Mouse (Mus musculus) induced T-regulatory cell, adult 2 months (primary cell): Measurements from ENCODE around the gene Capn2.

ENCODE experiments used
- DNase-seq: peaks from one replicate; pipeline ENCODE4 v3.0.0-alpha.2; 2012; ENCODE audit warnings: low read depth

Capn2 gene

DNA sequence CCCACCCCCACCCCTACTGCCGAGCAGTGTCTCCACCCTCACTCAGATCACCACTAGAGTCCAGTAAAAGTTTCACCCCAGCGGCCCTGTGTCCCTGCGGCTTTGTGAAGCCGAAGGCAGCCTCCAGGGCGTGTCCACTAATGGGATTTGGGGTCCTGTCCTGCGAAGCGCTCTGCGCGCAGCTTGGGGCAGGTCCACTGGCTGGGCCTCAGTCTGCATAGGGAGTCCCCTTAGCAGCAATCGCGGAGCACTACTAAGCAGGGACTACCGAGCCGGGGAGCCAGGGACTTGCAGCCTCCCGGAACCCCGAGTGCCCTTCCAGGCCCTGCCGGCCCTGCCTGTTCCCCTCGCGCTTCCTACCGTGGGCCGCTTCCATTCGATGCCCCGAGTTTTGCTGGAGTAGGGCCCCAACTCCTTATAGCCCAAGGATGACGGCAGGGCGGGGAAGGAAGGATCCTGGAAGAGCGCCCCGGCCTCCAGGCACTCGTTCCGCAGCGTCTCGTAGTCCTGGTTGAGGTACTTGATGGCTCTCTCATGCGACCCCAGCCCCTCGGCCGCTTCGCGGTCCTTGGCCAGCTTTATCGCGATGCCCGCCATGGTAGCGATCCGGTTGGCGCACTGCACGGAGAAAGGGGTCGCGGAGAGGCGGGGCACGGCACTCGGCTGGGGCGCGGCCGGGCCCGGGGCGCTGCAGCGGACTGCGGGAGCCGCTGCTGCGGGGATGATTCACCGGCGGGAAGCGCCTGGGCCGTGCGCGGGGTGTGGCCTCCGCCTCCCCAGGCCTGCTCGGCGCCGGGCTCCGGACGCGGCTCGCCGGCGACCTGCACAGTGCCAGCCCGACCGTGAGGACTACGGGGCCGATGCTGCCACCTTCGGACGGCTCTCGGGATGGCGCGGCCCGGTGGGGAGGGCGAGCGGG, at the start of gene Capn2:
TSS of gene Capn2 (minus strand) at position 851 of the 919 bp plus-strand sequence.
- peak; percentile 61 for DNase-seq

DNA sequence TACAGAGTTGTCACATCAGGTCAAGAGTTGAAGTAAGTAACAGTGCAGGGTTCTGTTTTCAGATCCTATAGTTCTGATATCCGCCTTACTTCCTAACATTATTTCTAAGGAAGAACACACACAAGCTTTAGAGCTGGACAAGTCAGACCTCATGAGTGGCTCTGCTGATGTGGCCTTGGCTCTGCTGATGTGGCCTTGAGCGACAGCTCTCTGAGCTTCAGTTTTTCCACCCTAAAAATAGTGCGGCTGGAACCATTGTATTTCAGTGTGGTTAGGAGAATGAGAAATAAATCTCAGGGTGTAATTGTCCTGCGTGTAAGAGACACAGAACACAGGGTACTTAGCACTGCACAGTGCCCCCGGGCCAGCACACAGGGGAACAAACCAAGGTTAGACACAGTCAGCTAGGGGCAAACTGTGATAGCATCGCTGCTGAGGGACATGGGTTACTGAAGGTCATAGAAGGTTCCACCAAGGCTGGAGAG, 48.0 kb upstream of the Capn2 start:
- no peak for DNase-seq

DNA sequence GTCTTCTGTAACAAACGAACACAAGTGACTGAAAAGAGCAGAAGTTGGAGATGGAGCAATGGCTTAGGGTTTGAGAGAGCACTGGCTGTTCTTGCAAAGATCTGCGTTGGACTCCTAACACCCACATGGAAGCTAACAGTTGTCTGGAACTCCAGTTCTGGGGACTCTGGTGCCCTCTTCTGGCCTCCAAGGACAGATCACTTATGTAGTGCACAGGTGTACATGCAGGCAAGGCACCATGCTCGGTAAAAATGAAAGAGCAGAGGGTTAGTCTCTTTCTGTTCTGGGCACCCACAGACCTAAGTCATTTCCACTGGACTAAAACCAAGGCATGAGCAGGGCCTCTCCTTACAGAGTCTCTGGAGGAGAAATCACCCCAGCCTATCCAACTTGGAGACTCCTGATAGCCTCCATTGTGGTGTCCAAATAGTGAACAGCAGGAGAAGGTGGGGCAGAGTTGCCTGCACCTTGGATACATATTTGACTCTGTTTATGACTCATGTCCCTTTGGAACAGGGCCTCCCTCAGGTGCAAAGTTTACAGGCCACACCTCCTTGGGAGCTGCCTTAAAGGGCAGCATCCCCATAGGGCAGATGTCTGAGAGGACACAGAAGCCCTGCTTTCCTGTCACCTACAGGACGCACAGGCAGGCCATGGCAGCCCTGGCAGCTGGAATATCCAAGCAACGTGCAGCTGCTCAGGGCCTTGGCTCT, 47.2 kb upstream of the Capn2 start, which contains the start of gene Capn8:
TSS of gene Capn8 (plus strand) at position 600 of the 713 bp plus-strand sequence.
- peak; percentile 58 for DNase-seq

DNA sequence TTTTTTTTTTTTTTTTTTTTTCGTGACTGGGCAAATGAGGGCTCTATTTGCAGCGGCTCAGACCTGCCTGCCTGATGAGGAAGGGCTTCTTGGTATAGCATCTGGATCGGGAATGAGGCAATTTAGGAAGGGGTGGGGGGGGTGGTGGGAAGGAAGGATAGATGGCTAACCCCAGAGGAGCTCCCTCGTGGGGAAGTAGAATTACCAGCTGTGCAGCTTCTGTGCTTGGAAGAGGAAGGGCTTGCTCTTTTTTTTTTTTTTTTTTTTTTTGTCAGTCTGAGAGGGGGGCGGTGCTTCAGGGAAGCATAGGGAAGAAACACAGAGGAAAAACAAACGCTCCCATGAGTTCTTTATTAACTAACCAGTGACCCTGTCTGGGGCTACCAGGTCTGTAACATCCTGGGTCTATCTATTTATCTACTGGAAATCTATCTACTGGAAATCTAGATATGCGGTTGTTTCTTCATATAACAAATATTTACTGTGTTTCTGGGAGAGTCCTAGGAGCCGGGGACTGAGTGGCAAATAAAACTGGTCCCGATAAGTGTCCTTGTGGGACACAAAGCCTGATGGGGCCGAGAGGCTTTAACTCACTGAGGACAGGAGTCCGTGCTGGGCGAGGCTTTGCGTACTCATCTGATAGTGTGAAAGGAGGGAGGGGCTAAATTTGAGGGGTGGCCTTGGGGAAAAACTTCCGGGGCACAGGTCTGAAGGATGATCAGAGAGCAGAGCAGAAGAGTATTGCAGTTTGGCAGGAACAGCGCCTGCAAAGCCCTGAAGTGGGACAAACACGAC, 45.4 kb upstream of the Capn2 start:
- no peak for DNase-seq

DNA sequence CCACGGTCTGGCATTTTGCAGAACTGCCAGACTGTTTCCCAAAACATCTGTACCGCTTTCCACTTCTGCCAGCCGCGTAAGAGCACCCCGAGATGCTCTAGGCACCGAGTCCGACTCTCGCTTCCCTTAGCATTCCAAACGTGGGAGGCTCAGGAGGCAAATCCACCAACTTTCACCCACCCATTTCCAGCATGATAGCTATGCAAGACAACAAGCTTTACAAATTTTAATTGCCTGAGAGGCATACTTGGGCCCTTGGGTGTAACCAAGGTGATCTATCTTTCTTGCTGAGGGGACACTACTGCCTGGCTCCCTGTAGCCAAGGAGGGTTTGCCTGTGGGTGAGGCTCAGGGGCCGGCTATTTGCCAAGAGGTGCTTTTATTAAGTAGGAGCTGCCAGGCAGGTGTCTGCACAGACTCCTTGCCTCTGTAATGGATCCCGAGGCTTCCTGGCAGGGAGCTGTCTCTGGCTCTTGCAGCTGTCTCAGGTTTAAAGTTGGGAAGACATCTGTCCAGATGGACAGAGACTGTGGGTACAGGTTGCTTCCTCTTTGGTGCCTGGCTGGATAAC, 44.6 kb upstream of the Capn2 start:
- DNase-seq: no peak

DNA sequence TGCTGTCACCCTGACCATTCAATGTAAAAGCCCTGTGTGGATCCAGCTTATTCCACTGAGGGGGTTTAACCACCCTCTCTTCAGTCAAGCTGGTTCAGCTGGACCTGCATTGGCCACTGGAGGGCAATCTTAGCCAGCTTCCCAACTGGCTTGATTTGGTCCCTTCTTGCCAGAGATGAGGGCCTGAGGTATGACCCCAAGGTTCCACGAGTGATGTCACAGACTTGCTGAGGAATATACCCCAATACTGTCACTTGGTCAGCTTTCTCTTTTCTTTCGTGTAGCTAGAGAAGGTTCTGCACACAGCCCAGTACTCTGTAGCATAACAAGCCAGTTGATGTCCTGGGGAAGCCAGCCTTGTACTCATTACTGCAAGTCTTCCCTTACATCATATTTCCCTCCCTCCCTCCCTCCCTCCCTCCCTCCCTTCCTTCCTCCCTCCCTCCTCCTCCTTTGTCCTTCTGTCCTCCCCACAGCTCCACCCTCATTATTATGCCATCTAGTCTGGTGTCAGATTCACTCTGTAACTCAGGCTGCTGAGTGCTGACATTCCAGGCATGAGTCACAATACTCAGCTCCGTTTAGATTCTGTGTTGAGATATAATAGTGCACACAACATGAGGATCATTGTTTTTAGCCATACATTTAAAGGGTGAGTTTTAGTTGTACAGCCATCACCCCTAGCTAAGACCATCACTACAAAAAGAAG, 43.1 kb upstream of the Capn2 start:
- no peak for DNase-seq

DNA sequence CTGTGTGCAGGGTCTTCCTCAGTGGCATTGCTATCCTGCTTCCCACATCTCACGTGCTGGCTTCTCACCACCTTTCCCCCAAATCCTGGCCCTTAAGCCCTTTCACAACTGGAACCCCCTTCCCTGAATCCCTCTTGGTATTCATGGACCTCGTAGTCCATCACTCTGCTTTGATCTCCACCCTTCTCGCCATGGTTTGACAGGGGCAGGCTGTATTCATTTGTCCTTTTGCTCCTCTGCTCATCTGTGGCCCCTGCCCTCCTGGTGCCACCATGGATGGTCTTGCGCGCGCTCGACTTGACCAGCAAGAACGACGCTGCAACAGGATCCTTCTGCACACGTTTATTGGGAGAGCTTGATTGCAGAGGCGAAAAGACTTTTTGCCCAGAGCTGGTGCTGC, 42.1 kb upstream of the Capn2 start:
- DNase-seq: no peak

DNA sequence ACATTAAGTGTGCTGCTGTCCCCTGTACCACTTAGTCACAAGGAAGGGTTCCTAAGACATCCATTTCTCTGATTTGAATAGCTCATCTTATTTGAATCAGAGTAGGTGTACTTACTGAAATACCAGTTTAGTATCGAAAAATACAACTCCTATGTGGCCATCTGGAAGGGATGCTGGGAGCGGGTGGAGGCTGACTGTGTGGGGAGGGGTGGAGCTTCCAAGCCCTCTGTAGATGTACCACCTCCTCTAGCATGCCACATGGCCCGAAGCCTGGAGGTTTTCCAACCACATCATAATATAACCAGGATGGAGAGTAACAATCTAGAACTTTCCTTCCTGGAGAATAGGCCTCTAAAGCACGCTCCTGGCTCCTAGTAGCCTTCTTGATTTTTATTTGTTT, 40.9 kb upstream of the Capn2 start:
- no peak for DNase-seq

DNA sequence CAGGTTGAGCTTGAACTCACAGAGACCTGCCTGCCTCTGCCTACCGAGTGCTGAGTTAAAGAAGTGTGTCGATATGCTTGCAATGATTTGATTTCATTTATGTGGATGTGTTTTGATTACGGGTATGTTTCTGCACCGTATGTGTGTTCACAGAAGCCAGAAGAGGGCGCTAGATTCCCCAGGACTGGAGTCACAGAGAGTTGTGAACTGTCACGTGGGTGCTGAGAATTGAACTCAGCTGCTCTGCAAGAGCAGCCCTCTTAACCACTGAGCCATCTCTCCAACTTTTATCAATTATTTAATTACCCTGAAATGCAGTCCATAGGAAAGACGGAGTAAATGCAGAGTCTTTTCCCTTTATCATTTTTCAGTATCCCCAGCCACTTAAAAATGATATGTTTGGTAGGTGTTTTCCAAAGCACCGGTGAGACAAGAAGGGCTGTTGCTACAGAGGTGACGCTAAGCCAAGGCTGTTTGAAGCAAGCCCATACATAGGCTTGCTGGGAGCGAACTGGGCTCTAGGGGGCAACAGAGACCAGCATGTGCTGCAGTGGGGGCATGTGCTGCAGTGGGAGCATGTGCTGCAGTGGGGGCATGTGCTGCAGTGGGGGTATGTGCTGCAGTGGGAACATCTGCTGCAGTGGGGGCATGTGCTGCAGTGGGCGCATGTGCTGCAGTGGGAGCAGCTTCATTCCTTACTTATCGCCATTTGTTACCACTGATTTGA, 36.4 kb upstream of the Capn2 start:
- DNase-seq: peak; percentile 40

DNA sequence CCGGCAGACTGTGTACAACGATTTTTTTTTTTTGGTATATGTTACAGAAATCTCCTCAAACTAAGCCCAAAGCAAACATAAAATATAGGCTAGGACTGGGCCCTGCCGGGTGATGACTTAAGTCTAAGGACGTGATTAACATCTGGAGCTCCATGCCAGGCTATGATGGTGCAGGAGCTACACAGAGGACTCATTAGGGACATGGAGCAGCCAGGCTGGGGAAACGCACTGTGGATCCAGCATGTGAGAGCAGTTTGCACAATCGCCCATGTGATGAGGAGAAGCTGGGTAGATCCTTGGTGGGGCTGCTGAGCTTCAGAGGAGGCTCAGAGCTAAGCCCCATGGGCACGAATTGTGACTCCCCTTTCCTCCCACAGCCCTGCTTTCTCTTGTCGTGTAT, 33.4 kb upstream of the Capn2 start:
- no peak for DNase-seq

DNA sequence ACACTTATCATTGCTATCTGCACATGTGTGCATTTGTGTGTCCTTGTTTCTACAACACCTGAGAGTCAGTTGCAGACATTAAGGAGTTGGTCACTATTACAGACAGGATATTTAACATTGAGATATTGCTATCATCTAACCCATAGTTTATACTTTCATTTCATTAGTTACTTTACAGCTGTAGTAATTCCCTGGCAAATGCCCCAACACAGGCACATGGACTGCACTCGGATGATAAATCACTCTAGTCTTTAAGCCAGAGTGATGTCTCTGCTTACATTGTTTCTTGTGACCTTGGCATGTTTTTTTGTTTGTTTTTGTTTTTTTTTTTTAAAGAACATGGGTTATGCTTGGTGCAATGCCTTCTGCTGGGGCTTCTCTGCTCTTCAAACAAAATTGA, 26.5 kb upstream of the Capn2 start:
- no peak for DNase-seq

DNA sequence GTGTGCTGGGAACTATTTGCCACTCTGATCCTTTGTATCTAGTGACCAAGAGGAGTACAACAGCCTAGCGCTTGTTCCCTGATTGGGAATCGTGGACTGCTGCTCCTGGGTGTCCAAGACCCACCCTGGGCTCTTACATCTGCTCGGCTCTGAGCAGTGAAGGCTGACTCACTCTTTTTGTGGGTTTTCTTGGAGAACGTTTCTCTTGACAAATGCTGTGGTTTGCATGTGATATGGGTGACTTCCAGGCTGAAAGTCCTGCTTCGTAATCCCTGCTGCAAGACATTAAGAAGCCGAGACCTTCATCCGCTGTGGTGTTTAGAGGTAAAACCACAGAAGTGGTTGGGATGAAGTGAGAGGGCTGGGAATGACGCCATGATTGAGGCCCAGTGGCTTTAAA, 25.7 kb upstream of the Capn2 start:
- DNase-seq: no peak

DNA sequence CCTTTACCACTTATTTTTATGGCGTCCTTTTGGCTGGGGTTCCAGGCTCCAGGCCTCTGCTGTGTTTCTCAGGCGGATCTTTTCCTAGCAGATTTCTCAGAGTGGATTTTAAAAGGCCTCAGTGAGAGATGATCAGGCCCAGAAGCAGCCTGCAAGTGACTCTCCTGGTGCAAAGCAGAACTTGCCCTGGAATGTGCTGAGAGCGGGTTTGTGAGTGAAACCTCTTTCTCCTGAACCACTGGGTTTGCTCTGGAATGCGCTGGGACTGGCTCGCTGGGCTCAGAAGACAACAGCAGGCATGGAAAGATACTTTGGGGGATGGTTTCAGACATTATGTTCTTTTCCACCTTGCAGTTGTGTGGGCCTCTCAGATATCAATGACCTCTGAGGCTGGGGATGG, 24.7 kb upstream of the Capn2 start:
- DNase-seq: no peak

DNA sequence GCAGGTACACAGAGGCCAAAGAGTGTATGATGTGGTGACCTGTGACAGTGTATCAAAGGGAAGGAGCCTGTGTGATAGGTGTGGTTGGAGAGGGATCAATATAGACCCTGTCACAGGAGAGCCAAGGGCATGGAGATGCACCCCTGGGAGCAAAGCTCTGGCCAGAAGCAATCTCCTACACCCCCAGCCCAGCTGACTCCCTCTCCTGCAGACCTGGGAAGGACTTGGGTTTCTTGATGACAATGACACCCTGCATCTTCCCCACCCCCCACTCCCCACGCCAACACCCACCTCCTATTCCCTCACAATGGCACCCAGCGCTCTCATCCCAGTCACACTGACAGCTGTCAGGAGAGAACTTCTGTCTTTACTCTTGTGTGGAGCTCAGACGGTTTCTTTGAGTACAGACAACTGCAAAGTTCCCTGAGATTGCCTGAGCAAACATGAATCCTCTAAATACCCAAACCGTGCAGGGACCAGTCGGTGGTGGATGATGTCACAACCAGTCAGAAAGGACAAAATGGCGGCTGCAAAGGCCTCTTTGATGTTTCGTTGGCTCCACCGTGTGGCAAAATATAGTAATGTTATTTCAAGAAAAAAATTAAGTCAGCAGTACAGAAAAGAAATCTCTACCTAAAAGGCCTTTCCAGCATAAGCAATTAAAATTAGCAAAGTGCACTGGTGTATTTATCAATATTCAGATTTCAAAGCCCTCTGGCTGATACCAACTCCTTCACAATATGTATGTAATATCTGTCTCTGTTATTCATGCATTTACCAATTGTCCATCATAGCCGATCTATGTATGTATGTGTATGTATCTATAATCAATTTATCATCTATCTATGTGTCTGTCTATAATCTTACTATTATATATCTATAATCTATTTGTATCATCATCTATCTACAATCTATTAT, 21.9 kb upstream of the Capn2 start:
- DNase-seq: peak; percentile 95

DNA sequence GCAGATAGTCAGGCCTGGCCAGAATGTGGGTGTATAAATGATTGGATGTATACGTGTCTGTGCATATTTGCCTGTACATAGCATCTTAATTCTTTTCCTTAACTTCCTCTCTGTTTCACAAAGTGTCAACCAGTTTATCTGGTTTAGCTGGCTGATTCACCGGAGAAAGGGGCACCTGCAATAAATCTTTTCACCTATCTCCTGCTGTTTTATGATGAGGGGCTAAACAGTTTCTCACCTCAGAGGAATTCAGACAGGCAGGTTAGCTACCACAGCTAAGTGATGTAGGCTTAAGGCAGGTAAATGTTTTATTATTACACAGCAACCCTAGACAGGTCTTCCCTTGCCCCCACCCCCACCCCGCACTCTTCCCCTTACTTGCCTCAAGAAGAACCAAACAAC, 17.7 kb upstream of the Capn2 start:
- no peak for DNase-seq

DNA sequence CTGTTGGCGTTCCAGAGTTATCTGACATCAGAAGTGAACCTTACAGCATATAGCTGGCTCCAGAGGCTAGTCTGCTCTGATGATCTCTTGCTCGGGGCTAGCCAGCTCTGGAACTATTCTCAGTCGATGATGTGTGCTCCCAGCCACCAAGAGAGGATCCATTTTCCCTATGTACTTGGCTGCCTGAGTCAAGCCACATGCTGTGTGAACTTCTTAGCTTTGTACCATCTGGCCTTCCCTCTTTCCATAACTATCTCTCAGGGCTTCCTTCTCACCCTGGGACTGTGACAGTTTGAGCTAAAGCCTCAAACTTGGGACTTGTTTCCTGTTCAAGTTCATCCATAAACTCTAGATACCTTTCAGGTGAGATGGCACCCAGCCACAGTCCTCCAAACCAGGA, 16.2 kb upstream of the Capn2 start:
- no peak for DNase-seq

DNA sequence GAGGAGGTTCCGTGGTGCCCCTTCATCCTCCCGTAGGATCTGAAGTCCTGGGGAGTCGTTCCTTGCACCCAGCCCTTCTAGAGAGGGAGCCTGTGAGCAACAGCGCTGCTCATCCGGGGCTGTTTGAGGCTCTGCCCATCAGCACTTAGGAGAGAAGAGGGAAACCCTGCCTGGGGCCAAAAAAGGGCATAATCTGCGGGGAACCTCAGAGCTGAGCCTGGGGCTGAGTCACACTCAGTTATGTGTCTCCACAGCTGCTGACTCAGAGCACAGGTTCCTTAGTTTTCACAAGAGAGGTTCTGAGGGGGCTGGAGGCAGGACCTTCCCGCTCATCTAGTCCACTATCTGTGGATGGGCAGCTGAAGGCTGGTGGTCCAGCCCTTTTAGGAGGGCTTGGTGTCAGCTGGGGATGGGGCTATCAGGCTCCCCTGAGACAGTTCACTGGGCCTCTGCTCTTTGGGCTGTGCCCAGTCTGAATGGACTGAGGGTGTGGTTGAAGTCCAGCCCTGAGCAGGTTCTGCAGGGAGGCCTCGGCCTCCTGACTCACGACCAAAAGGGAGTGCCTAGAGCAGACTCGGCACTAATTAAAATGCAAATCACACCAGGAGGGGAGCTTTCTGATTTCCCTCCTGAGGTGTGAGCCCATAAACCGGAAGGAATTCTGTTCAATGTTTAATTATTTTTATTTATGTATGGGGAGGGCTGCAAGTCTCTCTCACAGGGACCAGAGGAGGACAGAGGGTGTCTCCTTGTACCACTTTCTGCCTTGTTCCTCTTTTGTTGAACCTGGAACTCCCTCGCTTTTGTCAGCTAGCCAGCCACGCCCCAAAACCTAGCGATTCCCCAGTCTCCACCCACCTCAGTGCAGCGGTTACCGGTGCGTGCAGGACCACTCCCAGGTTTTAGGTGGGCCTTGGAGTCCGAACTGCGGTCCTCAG, 10.8 kb upstream of the Capn2 start:
- DNase-seq: peak; percentile 79

DNA sequence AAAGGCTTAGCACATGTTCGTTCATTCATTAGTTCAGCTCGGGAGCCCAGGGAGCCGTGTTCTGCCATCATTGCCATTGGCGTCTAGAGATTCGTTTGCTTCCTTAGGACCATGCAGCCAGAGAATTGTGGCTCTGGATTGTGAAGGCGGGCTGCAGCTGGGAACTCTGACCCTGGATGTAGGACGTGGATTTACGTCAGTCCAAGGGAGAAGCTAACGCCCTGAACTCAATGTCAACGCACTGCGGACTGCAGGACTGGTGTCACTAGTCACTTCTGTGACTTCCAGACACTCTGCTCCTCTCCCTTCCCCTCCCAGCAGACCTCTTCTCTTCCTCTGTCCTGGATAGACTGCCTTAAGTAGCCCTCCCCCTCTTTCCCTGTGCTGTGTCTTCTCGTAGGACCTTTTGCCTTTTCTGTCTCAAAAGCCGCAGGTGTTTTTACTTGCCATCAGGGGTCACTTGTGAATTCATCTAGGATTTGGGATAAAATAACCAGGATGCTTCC, 9.9 kb upstream of the Capn2 start:
- no peak for DNase-seq
